In genomic region chr2:114782450-114782849, GRCm38 (mm10) we compare ENCODE assay signal across 17 mouse cellular contexts.
DNase-seq lines count a peak whose midpoint lies in the region; ATAC-seq lines count a peak whose summit lies in the region.
"Had no signal": no experiment of that assay in that cellular context is flagged by ENCODE, and none has a peak within 500 bp of the region (broad histone marks: within the 10 kb centered on the region; RNA-seq: fewer than 3 reads in every experiment).

No protein-coding gene starts in this region.

- no peak overlapping the region for H3K9ac ChIP-seq in heart, embryonic 15.5 days
- H3K9ac ChIP-seq in liver, embryonic 11.5 days (ENCODE audit: low read depth, low read length), result no peak overlapping the region
- no peak overlapping the region for H3K9ac ChIP-seq in forebrain, embryonic 16.5 days (replicated peaks; ENCODE audit: low read depth, low read length)
- H3K9ac ChIP-seq: embryonic facial prominence, embryonic 13.5 days; forebrain, embryonic 13.5 days; limb, embryonic 12.5 days had no signal

- no peak overlapping the region for H3K4me2 ChIP-seq in heart, embryonic 15.5 days
- no peak overlapping the region for H3K4me2 ChIP-seq in liver, embryonic 11.5 days
- H3K4me2 ChIP-seq in forebrain, embryonic 16.5 days (ENCODE audit: low read length), result no peak overlapping the region
- H3K4me2 ChIP-seq: embryonic facial prominence, embryonic 13.5 days; forebrain, embryonic 13.5 days; limb, embryonic 12.5 days had no signal

- H3K4me3 ChIP-seq in heart, embryonic 15.5 days, result no peak overlapping the region
- no peak overlapping the region for H3K4me3 ChIP-seq in liver, embryonic 11.5 days (ENCODE audit: low read depth, low read length)
- H3K4me3 ChIP-seq in forebrain, embryonic 16.5 days (replicated peaks; ENCODE audit: low read length), result no peak overlapping the region
- H3K4me3 ChIP-seq: embryonic facial prominence, embryonic 13.5 days; forebrain, embryonic 13.5 days; gastrocnemius, adult 2 months; hindbrain, embryonic 10.5 days; limb, embryonic 12.5 days; midbrain, embryonic 10.5 days had no signal

- intact Hi-C loops in heart, postnatal 36 days (cut with DNase I), result no loop called here

- 0 out of 2 replicates have a peak, but pooled peaks cover 2% of the 10 kb centered on the region for H3K4me1 ChIP-seq in heart, embryonic 15.5 days (replicated peaks)
- no peaks in the 10 kb centered on the region for H3K4me1 ChIP-seq in liver, embryonic 11.5 days (replicated peaks; ENCODE audit: control insufficient read depth, insufficient read depth, low read length)
- peaks cover 7% of the 10 kb centered on the region for H3K4me1 ChIP-seq in forebrain, embryonic 16.5 days (replicated peaks; ENCODE audit: control insufficient read depth, insufficient read depth, low read length)

- peak; percentile 58; the same call in 1 of the 2 replicates for ATAC-seq in heart, embryonic 15.5 days (replicated peaks; ENCODE audit: insufficient number of reproducible peaks, insufficient read depth, low FRiP score, low read depth)
- ATAC-seq in liver, embryonic 11.5 days (replicated peaks; ENCODE audit: low FRiP score), result peak; percentile 47; the same call in 1 of the 2 replicates
- no peak for ATAC-seq in forebrain, embryonic 16.5 days
- ATAC-seq: activated CD4-positive, CD25-positive, alpha-beta regulatory T cell, adult 4 months; forebrain, embryonic 13.5 days had no signal

- H3K27me3 ChIP-seq in heart, embryonic 15.5 days, result no peaks in the 10 kb centered on the region
- no peaks in the 10 kb centered on the region for H3K27me3 ChIP-seq in liver, embryonic 11.5 days (replicated peaks; ENCODE audit: control insufficient read depth, insufficient read depth, low read length)
- no peaks in the 10 kb centered on the region for H3K27me3 ChIP-seq in forebrain, embryonic 16.5 days (replicated peaks; ENCODE audit: control insufficient read depth, insufficient read depth, low read length)
- H3K27me3 ChIP-seq: embryonic facial prominence, embryonic 13.5 days; forebrain, embryonic 13.5 days had no signal

- H3K27ac ChIP-seq in heart, embryonic 15.5 days, result peak overlapping the region; percentile 49
- H3K27ac ChIP-seq in liver, embryonic 11.5 days (ENCODE audit: low read depth, low read length), result no peak overlapping the region
- H3K27ac ChIP-seq in forebrain, embryonic 16.5 days (ENCODE audit: low read length), result no peak overlapping the region
- H3K27ac ChIP-seq: embryonic facial prominence, embryonic 13.5 days; forebrain, embryonic 13.5 days; gastrocnemius, adult 2 months; hindbrain, embryonic 10.5 days; limb, embryonic 12.5 days; midbrain, embryonic 10.5 days had no signal

- DNase-seq in heart, adult 8-10 months (ENCODE audit: low spot score), result peak; percentile 21
- DNase-seq in heart, postnatal 36 days, result no peak
- DNase-seq in liver, embryonic 11.5 days (ENCODE audit: low spot score), result no peak
- peak; percentile 36 for DNase-seq in lung, postnatal 10 days
- no peak for DNase-seq in spleen, postnatal 36 days (ENCODE audit: low spot score in 2 of 2)
- DNase-seq in layer of hippocampus, adult 9-10 months (ENCODE audit: low spot score), result no peak
- DNase-seq: cerebellum, postnatal 14 days; gastrocnemius, adult 2 months; thymus, postnatal 4 days had no signal

- no peaks in the 10 kb centered on the region for H3K36me3 ChIP-seq in heart, embryonic 15.5 days
- H3K36me3 ChIP-seq in liver, embryonic 11.5 days (ENCODE audit: control insufficient read depth, insufficient read depth, low read length), result no peaks in the 10 kb centered on the region
- H3K36me3 ChIP-seq in forebrain, embryonic 16.5 days (ENCODE audit: control insufficient read depth, insufficient read depth), result no peaks in the 10 kb centered on the region
- H3K36me3 ChIP-seq: embryonic facial prominence, embryonic 13.5 days; hindbrain, embryonic 10.5 days; limb, embryonic 12.5 days; midbrain, embryonic 10.5 days had no signal

- no peaks in the 10 kb centered on the region for H3K9me3 ChIP-seq in heart, embryonic 15.5 days (replicated peaks)
- no peaks in the 10 kb centered on the region for H3K9me3 ChIP-seq in liver, embryonic 11.5 days (ENCODE audit: control insufficient read depth, low read length)
- H3K9me3 ChIP-seq in forebrain, embryonic 16.5 days (ENCODE audit: control insufficient read depth, low read length), result no peaks in the 10 kb centered on the region
- H3K9me3 ChIP-seq: embryonic facial prominence, embryonic 13.5 days; forebrain, embryonic 13.5 days; hindbrain, embryonic 10.5 days; limb, embryonic 12.5 days; midbrain, embryonic 10.5 days had no signal

- 51% methylated on average over 6 of the region's 6 CpGs for WGBS in heart, embryonic 15.5 days
- 55% methylated on average over 6 of the region's 6 CpGs for WGBS in liver, embryonic 11.5 days
- 89% methylated on average over 6 of the region's 6 CpGs for WGBS in forebrain, embryonic 16.5 days

Comparison
In these comparisons a context has a peak if more than half of its experiments do, and no peak if none do; other contexts are left out.
1. DNase-seq: peak in heart, adult 8-10 months (single experiment) and lung, postnatal 10 days (single experiment); none in heart, postnatal 36 days (0 of 2), liver, embryonic 11.5 days (single experiment), spleen, postnatal 36 days (0 of 2) and layer of hippocampus, adult 9-10 months (single experiment).